Mouse (Mus musculus) urinary bladder, postnatal 25 days (tissue): Measurements from ENCODE around the gene Hist1h4i.

Experiments
- DNase-seq: peaks from one replicate; pipeline ENCODE4 v3.0.0; 2022; ENCODE audit warnings: low spot score

Hist1h4i gene

GRCm38 (mm10) chr13:22008707-22009106, 32.5 kb downstream of the Hist1h4i start:
- no peak for DNase-seq

GRCm38 (mm10) chr13:22007872-22008271, 33.3 kb downstream of the Hist1h4i start:
- DNase-seq = no peak

GRCm38 (mm10) chr13:22007121-22007510, 34.0 kb downstream of the Hist1h4i start:
- no peak for DNase-seq

- no peak for DNase-seq
These were observed 34.6 kb downstream of the Hist1h4i start for GRCm38 (mm10) chr13:22006334-22007120.

- no peak for DNase-seq
These were observed 35.4 kb downstream of the Hist1h4i start for GRCm38 (mm10) chr13:22005605-22006333.

GRCm38 (mm10) chr13:22001823-22002222, 39.3 kb downstream of the Hist1h4i start:
- DNase-seq = no peak

GRCm38 (mm10) chr13:22001346-22001745, 39.8 kb downstream of the Hist1h4i start:
- DNase-seq = no peak

GRCm38 (mm10) chr13:21999147-21999546, 42.0 kb downstream of the Hist1h4i start:
- no peak for DNase-seq

- DNase-seq = no peak
These were observed 42.8 kb downstream of the Hist1h4i start for GRCm38 (mm10) chr13:21998412-21998811.

- no peak for DNase-seq
These were observed 43.3 kb downstream of the Hist1h4i start for GRCm38 (mm10) chr13:21997821-21998220.

- no peak for DNase-seq
These were observed 43.9 kb downstream of the Hist1h4i start for GRCm38 (mm10) chr13:21997201-21997820.

GRCm38 (mm10) chr13:21996840-21997185, 44.3 kb downstream of the Hist1h4i start:
- DNase-seq = no peak

GRCm38 (mm10) chr13:21996101-21996839, 44.9 kb downstream of the Hist1h4i start:
- no peak for DNase-seq

- DNase-seq = no peak
These were observed 45.7 kb downstream of the Hist1h4i start for GRCm38 (mm10) chr13:21995331-21995914.

- no peak for DNase-seq
These were observed 46.3 kb downstream of the Hist1h4i start for GRCm38 (mm10) chr13:21994896-21995295.

- DNase-seq = no peak
These were observed 47.0 kb downstream of the Hist1h4i start for GRCm38 (mm10) chr13:21993957-21994738.

- no peak for DNase-seq
These were observed 48.6 kb downstream of the Hist1h4i start for GRCm38 (mm10) chr13:21992550-21992949.
